Mouse (Mus musculus) limb, embryonic 12.5 days (tissue): ENCODE data around the gene C1qc. TPM values are rescaled to one million over a fixed set of nuclear protein-coding genes. Genes with fewer than 3 reads are reported as not detected.

Experiments
- ATAC-seq: fragments of 200-750 bp; cut with Nextera tagmentation; 2 replicates; pipeline ENCODE4 v1.8.0; 2017; ENCODE audit warnings: low read depth, moderate TSS enrichment; ENCODE audit not compliant: insufficient number of reproducible peaks, insufficient read depth, low FRiP score, low TSS enrichment
- H3K27ac ChIP-seq: fragments of 300-500 bp; sonication (generic); 2 replicates; pipeline ENCODE4 v1.5.1; 2016; ENCODE audit warnings: mild to moderate bottlenecking, moderate library complexity
- H3K27me3 ChIP-seq: fragments of 300-500 bp; sonication (generic); 2 replicates; pipeline ENCODE4 v1.6.1; 2016; ENCODE audit warnings: mild to moderate bottlenecking, moderate library complexity
- H3K36me3 ChIP-seq: fragments of 300-500 bp; sonication (generic); 2 replicates; pipeline ENCODE4 v1.6.1; 2016; ENCODE audit warnings: mild to moderate bottlenecking, moderate library complexity
- H3K4me1 ChIP-seq: fragments of 300-500 bp; sonication (generic); replicated peaks from 2 replicates; pipeline ENCODE4 v1.6.1; 2016
- H3K4me2 ChIP-seq: fragments of 300-500 bp; sonication (generic); 2 replicates; pipeline ENCODE4 v1.6.1; 2016; ENCODE audit warnings: mild to moderate bottlenecking, moderate library complexity
- H3K4me3 ChIP-seq: fragments of 300-500 bp; sonication (generic); replicated peaks from 2 replicates; pipeline ENCODE4 v1.5.1; 2016; ENCODE audit warnings: mild to moderate bottlenecking
- H3K9ac ChIP-seq: fragments of 300-500 bp; sonication (generic); replicated peaks from 2 replicates; pipeline ENCODE4 v1.6.1; 2016; ENCODE audit warnings: mild to moderate bottlenecking, moderate library complexity
- H3K9me3 ChIP-seq: fragments of 300-500 bp; sonication (generic); 2 replicates; pipeline ENCODE4 v1.6.1; 2016; ENCODE audit warnings: mild to moderate bottlenecking, moderate library complexity
- WGBS: fragments of 180-500 bp; shearing (Covaris S2); methylation state at CpG from one replicate; pipeline ENCODE4 v1.1.7; 2016; 5-methylcytosine and 5-hydroxymethylcytosine counted together
- polyA plus RNA-seq: library from polyadenylated mRNA; unstranded; fragments of >200 nt; fragmentation: Nextera tagmentation; extraction: Ambion mirVana; gene quantifications from 2 replicates; pipeline ENCODE4 v1.2.1, GENCODE M21; 2016

The C1qc gene
- 11.9 and 12.8 TPM in 2 replicates for polyA plus RNA-seq

- no peaks in the 10 kb centered on the region for H3K36me3 ChIP-seq
- H3K9ac ChIP-seq: no peak within 1 kb of the TSS
- H3K27ac ChIP-seq: no peak within 1 kb of the TSS
- no peak within 1 kb of the TSS for H3K4me3 ChIP-seq
- H3K9me3 ChIP-seq: no peaks in the 10 kb centered on the region
- H3K27me3 ChIP-seq: peaks cover 79% of the 10 kb centered on the region
- no peak for ATAC-seq
- 63% methylated on average over 5 of the region's 5 CpGs for WGBS
- no peak within 1 kb of the TSS for H3K4me2 ChIP-seq
- H3K4me1 ChIP-seq: peaks cover 7% of the 10 kb centered on the region
These were observed at the start of gene C1qc for GRCm38 (mm10) chr4:136892811-136893210. Gene C1qc (minus strand): TSS chr4:136893065.

GRCm38 (mm10) chr4:136937935-136938334 is 45.1 kb upstream of the C1qc start:
- ATAC-seq: no peak
- H3K27ac ChIP-seq: no peak overlapping the region
- 86% methylated on average over 5 of the region's 5 CpGs for WGBS
- no peak overlapping the region for H3K4me2 ChIP-seq
- H3K4me3 ChIP-seq: no peak overlapping the region
- peaks cover 47% of the 10 kb centered on the region for H3K27me3 ChIP-seq
- no peaks in the 10 kb centered on the region for H3K36me3 ChIP-seq
- H3K4me1 ChIP-seq: peaks cover 4% of the 10 kb centered on the region
- no peaks in the 10 kb centered on the region for H3K9me3 ChIP-seq
- no peak overlapping the region for H3K9ac ChIP-seq

- Histone ChIP-seq H3K4me3 (no peak overlapping the region), H3K27ac (no peak overlapping the region), H3K9me3 (no peaks in the 10 kb centered on the region), H3K4me2 (no peak overlapping the region), H3K36me3 (no peaks in the 10 kb centered on the region), H3K9ac (no peak overlapping the region), H3K4me1 (no peaks in the 10 kb centered on the region; the same call in 1 of the 2 replicates), H3K27me3 (peaks cover 42% of the 10 kb centered on the region)
- ATAC-seq: no peak
- WGBS: 66% methylated on average over 4 of the region's 4 CpGs
These were observed 44.5 kb upstream of the C1qc start for GRCm38 (mm10) chr4:136937344-136937743.

GRCm38 (mm10) chr4:136934746-136935613 is 42.1 kb upstream of the C1qc start:
- Histone ChIP-seq H3K4me2 (no peak overlapping the region), H3K4me3 (no peak overlapping the region), H3K36me3 (no peaks in the 10 kb centered on the region), H3K27ac (no peak overlapping the region), H3K27me3 (peaks cover 29% of the 10 kb centered on the region; the same call in 1 of the 2 replicates), H3K9ac (no peak overlapping the region), H3K9me3 (no peaks in the 10 kb centered on the region), H3K4me1 (no peaks in the 10 kb centered on the region; the same call in 1 of the 2 replicates)
- no peak for ATAC-seq
- 63% methylated on average over 18 of the region's 18 CpGs for WGBS

GRCm38 (mm10) chr4:136930474-136930873 is 37.6 kb upstream of the C1qc start:
- Histone ChIP-seq H3K27me3 (peaks cover 42% of the 10 kb centered on the region), H3K4me1 (no peaks in the 10 kb centered on the region; the same call in 1 of the 2 replicates), H3K9ac (no peak overlapping the region), H3K4me2 (no peak overlapping the region), H3K9me3 (no peaks in the 10 kb centered on the region), H3K36me3 (no peaks in the 10 kb centered on the region), H3K27ac (no peak overlapping the region), H3K4me3 (no peak overlapping the region)
- ATAC-seq: no peak
- 81% methylated on average over 8 of the region's 8 CpGs for WGBS

GRCm38 (mm10) chr4:136928928-136929327 is 36.1 kb upstream of the C1qc start:
- peaks cover 46% of the 10 kb centered on the region for H3K27me3 ChIP-seq
- H3K36me3 ChIP-seq: no peaks in the 10 kb centered on the region

GRCm38 (mm10) chr4:136925804-136926203 is 32.9 kb upstream of the C1qc start:
- ATAC-seq: no peak
- Histone ChIP-seq H3K9ac (no peak overlapping the region), H3K9me3 (no peaks in the 10 kb centered on the region), H3K27ac (no peak overlapping the region), H3K4me2 (no peak overlapping the region), H3K4me1 (no peaks in the 10 kb centered on the region), H3K36me3 (no peaks in the 10 kb centered on the region), H3K4me3 (no peak overlapping the region), H3K27me3 (peaks cover 56% of the 10 kb centered on the region)
- WGBS: 26% methylated on average over 15 of the region's 15 CpGs

More at GRCm38 (mm10) chr4:136928928-136929327, 36.1 kb upstream of the C1qc start:
- Histone ChIP-seq H3K9ac (no peak overlapping the region), H3K4me1 (no peaks in the 10 kb centered on the region), H3K4me3 (no peak overlapping the region), H3K27ac (no peak overlapping the region), H3K4me2 (no peak overlapping the region), H3K9me3 (no peaks in the 10 kb centered on the region)
- no peak for ATAC-seq
- 5% methylated on average over 5 of the region's 5 CpGs for WGBS

GRCm38 (mm10) chr4:136924529-136924928 is 31.7 kb upstream of the C1qc start:
- no peak overlapping the region for H3K27ac ChIP-seq
- 4% methylated on average over 6 of the region's 6 CpGs for WGBS
- no peak overlapping the region for H3K9ac ChIP-seq
- H3K9me3 ChIP-seq: no peaks in the 10 kb centered on the region
- H3K4me2 ChIP-seq: no peak overlapping the region
- H3K4me3 ChIP-seq: no peak overlapping the region
- no peaks in the 10 kb centered on the region for H3K4me1 ChIP-seq
- no peaks in the 10 kb centered on the region for H3K36me3 ChIP-seq
- no peak for ATAC-seq
- H3K27me3 ChIP-seq: peaks cover 46% of the 10 kb centered on the region

- 86% methylated on average over 3 of the region's 3 CpGs for WGBS
- H3K9ac ChIP-seq: no peak overlapping the region
- H3K4me1 ChIP-seq: no peaks in the 10 kb centered on the region
- no peaks in the 10 kb centered on the region for H3K36me3 ChIP-seq
- no peaks in the 10 kb centered on the region for H3K9me3 ChIP-seq
- no peak for ATAC-seq
- H3K4me2 ChIP-seq: no peak overlapping the region
- H3K27ac ChIP-seq: no peak overlapping the region
- peaks cover 32% of the 10 kb centered on the region for H3K27me3 ChIP-seq
- H3K4me3 ChIP-seq: no peak overlapping the region
These were observed 26.7 kb upstream of the C1qc start for GRCm38 (mm10) chr4:136919526-136919925.

- Histone ChIP-seq H3K36me3 (no peaks in the 10 kb centered on the region), H3K27ac (no peak overlapping the region), H3K4me2 (no peak overlapping the region), H3K4me1 (no peaks in the 10 kb centered on the region), H3K4me3 (no peak overlapping the region), H3K9me3 (no peaks in the 10 kb centered on the region), H3K27me3 (peaks cover 39% of the 10 kb centered on the region), H3K9ac (no peak overlapping the region)
- ATAC-seq: no peak
- WGBS: 83% methylated on average over 8 of the region's 8 CpGs
These were observed 26.0 kb upstream of the C1qc start for GRCm38 (mm10) chr4:136918834-136919233.

GRCm38 (mm10) chr4:136917165-136917524 is 24.3 kb upstream of the C1qc start:
- H3K4me1 ChIP-seq: no peaks in the 10 kb centered on the region
- 48% methylated on average over 7 of the region's 7 CpGs for WGBS
- H3K27me3 ChIP-seq: peaks cover 54% of the 10 kb centered on the region
- H3K9ac ChIP-seq: no peak overlapping the region
- H3K36me3 ChIP-seq: no peaks in the 10 kb centered on the region
- no peak for ATAC-seq
- H3K9me3 ChIP-seq: no peaks in the 10 kb centered on the region
- H3K4me3 ChIP-seq: no peak overlapping the region
- H3K4me2 ChIP-seq: no peak overlapping the region
- H3K27ac ChIP-seq: no peak overlapping the region
